Mouse (Mus musculus) bone marrow, adult 2 months (tissue): ENCODE results near the gene Macrod2.

Source experiments
- CTCF ChIP-seq: fragments of 200-500 bp; IDR thresholded peaks from 2 replicates; pipeline ENCODE4 v1.5.1; 2011; ENCODE audit warnings: low read length, control low read depth; ENCODE audit not compliant: control insufficient read depth, insufficient read depth
- POLR2A ChIP-seq: fragments of 200-500 bp; IDR thresholded peaks from 2 replicates; pipeline ENCODE4 v1.6.1; 2011; ENCODE audit warnings: low read depth, mild to moderate bottlenecking, control low read depth, low read length, borderline replicate concordance; ENCODE audit not compliant: control insufficient read depth

DNA sequence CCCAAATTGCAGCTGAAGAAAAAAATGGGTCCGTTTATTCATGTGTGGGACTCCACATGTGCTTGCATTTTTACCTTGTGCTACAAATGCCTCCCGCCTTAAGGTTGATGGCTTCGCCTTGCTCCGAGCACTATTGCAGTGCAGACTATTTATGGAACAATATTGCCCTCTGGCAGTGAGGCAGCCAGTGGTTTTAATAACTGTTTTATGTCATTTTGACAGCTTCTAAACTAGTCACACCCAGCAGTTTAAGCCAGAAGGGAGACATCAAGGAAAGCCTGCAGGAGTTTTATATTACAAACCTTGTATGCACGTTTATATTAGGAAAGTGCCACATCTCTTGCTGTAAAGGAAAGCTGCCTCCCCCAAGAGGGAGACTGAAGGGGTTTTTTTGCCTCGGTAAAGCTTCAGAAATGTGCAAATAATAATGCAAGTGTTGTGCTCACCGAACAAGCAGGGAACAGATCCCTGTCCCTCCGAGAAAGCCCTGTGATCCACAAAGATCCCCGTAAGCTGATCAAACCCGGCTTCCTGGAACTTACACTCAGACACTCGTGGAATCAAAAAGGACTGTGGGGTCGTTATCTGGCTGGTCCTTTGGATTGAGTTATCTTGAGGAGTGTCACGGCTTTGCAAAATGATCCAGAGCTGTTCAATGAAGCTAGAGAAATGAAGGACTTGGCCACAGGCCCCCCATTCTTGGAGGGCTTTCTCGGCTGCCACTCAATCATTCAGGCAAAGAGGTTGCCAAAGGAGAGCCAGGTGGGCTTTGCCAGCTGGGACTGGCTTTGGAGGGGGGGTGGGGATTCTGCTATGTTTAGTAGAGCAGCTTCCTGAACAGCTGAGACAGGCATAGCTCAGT is 1663.0 kb downstream of the Macrod2 start:
- TF ChIP-seq CTCF (no peak), POLR2A (no peak)
